Mouse (Mus musculus): ENCODE measurements around the gene H2al1m. TPM values are rescaled to one million over a fixed set of nuclear protein-coding genes. Genes with fewer than 3 reads are reported as not detected.
A peak's percentile ranks its signal among the peaks of the same experiment; 100 is the strongest.
"Not testable (repeated sequence)": the region's sequence is repeated elsewhere in the genome, so short reads cannot be mapped to it uniquely, and the experiment has no call there.

The H2al1m gene
- 0.25 and 0.67 TPM in 2 replicates for polyA plus RNA-seq (2012)

DNA sequence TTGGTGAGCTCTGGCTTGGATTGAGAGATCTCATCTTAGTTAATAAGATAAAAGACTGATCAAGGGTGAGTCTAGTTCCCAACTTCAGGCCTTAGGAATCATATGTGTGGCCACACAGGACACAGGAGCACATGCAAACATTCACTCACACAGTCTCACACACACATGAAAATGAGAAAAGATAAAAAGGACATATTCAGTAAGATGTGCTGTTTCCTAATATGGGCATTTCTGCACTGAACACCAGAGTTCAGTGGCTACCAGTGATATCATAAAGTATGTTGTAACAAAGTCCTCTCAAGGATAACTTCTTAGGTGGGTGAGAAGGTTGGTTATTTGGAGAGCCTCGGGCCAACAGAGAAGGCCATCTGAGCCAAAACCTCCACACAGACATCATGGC lies at the start of gene H2al1m:
Gene H2al1m, plus strand, starts transcription at position 301 of the 400 bp plus-strand sequence.
- H3K27me3 ChIP-seq (ENCODE audit: control insufficient read depth); H3K9me3 ChIP-seq (ENCODE audit: control insufficient read depth, low read length); H3K4me3 ChIP-seq (replicated peaks): not testable (repeated sequence)
- Histone ChIP-seq H3K4me1 (ENCODE audit: control insufficient read depth) (peaks cover 12% of the 10 kb centered on the region), H3K36me3 (ENCODE audit: control insufficient read depth) (peaks cover 55% of the 10 kb centered on the region)

DNA sequence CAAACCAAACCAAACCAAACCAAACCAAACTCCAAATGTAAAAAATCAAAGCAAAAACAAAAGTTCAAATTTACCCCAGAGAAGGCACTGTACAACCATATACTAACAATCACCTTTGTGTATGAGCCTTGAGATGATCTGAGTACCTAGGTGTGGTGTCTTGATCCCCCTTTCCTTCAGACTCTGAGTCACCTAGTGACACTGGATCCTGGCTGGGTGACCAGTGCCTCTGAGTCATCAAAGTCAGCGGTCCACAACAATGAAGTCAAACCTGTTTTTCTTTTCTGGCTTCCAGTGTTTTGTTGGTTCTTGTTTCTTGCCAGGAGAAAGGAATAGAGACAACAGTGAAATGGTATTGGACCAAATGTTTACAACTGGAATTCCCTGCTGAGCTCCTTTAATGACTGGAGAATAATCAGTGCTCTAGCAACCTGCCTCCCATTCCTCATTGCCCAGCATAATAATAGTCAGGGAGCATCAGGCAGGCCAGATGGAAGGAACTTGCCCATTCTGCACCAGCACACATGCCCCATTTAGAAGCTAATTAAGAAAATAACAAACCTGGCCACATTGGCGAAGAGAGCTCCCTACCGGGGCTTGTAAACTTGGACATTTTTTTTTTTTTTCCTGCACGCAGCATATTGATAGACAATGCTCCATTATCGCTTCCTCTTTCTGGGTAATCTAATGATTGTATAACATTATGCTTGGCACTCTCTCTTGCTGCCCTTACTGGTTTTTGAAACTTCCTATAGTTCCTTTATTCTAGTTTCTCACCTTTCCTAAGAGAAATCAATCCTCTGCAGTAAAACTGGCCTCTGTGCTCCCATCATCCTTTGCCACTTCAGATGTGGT lies 42.6 kb upstream of the H2al1m start:
- Histone ChIP-seq H3K27me3 (ENCODE audit: control insufficient read depth) (no peaks in the 10 kb centered on the region), H3K36me3 (ENCODE audit: control insufficient read depth) (peaks cover 9% of the 10 kb centered on the region), H3K4me3 (replicated peaks) (no peak overlapping the region), H3K9me3 (ENCODE audit: control insufficient read depth, low read length) (no peaks in the 10 kb centered on the region), H3K4me1 (ENCODE audit: control insufficient read depth) (peaks cover 43% of the 10 kb centered on the region)
- TF ChIP-seq TAL1 (IDR thresholded peaks at IDR 0.05; ENCODE audit: low read length), result no peak
- TF ChIP-seq GATA1 (IDR thresholded peaks at IDR 0.05; ENCODE audit: low read length), result no peak

DNA sequence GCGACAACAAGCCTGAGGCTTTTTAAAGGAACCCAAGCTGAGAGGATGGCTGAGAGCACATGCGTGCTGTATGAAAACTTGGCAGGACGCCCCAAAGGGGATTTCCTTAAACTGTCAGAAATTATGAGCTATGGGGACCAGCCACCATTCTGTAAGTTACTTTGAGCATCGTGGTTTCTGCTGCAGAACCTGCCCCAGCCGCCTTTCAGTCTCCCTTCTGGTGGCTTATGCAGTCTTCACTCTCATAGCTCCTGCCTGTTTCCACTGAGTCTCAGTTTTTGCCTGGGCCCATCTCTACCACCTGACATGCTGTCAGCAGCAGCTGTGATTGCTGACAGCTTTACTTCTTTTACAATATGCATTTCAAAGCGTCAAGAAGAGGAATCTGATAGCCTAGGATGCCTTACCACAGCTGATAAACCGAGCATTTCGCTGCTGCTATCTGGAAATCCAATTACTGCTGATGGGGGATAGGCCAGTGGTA lies 40.1 kb upstream of the H2al1m start:
- Histone ChIP-seq H3K4me3 (replicated peaks) (peak overlapping the region; percentile 11), H3K9me3 (ENCODE audit: control insufficient read depth, low read length) (no peaks in the 10 kb centered on the region), H3K27me3 (ENCODE audit: control insufficient read depth) (no peaks in the 10 kb centered on the region), H3K36me3 (ENCODE audit: control insufficient read depth) (peaks cover 23% of the 10 kb centered on the region), H3K4me1 (ENCODE audit: control insufficient read depth) (peaks cover 65% of the 10 kb centered on the region)
- TF ChIP-seq GATA1 (IDR thresholded peaks at IDR 0.05; ENCODE audit: low read length) (no peak), TAL1 (IDR thresholded peaks at IDR 0.05; ENCODE audit: low read length) (no peak)

DNA sequence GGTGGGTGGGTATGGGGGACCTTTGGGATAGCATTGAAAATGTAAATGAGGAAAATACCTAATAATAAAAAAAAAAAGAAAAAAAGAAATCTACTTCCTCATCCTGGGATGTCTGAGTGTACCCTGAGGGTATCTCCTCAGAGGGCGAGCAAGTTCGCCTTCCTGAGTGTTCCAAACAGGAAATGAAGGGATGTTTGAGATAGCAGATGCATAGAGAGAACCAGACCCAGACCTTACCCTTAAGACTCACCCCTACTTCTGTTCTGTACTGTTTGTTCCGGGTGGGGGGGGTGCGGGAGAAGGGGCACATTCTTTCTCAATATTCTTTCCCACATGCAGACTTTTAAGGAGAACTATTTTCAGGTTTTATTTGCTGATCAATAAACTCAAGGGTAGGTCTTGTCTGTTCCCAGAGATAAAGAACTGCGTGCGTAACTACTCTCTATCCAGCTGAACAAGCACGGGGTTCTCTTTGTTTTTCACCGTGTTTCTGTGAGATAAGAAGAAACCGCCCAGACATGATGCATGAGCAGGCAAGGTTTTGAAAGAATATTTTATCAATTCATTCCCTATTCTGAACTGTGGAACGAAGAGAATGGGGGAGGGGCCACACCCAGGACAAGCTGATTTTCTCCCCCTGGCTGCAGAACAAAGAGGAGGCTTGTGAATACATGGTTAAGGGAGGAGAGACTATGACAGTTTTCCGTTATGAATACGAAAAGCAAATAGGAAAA lies 38.8 kb upstream of the H2al1m start:
- no peaks in the 10 kb centered on the region for H3K9me3 ChIP-seq (ENCODE audit: control insufficient read depth, low read length)
- peaks cover 74% of the 10 kb centered on the region for H3K4me1 ChIP-seq (ENCODE audit: control insufficient read depth)
- peak overlapping the region; percentile 44 for H3K4me3 ChIP-seq (replicated peaks)
- peak; percentile 73 for TF ChIP-seq TAL1 (IDR thresholded peaks at IDR 0.05; ENCODE audit: low read length)
- peak; percentile 69 for TF ChIP-seq GATA1 (IDR thresholded peaks at IDR 0.05; ENCODE audit: low read length)
- H3K36me3 ChIP-seq (ENCODE audit: control insufficient read depth), result peaks cover 33% of the 10 kb centered on the region
- no peaks in the 10 kb centered on the region for H3K27me3 ChIP-seq (ENCODE audit: control insufficient read depth)

DNA sequence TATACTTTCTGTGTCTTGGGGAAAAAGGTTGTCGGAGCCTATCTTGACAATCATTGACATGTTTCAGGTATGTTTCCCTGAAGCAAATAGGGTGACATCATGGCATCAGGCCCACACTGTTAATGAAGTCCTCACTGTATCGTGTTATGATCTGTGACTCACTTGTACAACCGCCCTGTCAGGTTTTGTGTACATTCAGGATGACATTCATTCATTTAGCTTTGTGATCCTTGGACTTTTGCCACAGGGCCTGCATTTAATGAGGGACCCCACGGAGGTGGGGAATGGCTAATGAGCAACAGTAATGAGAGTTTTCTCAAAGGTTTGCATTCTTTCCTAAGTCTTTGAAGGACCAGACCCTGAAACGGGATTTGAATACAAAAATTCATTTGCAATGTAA lies 34.7 kb upstream of the H2al1m start:
- no peaks in the 10 kb centered on the region for H3K27me3 ChIP-seq (ENCODE audit: control insufficient read depth)
- no peak overlapping the region for H3K4me3 ChIP-seq (replicated peaks)
- peaks cover 68% of the 10 kb centered on the region for H3K4me1 ChIP-seq (ENCODE audit: control insufficient read depth)
- H3K9me3 ChIP-seq (ENCODE audit: control insufficient read depth, low read length), result no peaks in the 10 kb centered on the region
- TF ChIP-seq GATA1 (IDR thresholded peaks at IDR 0.05; ENCODE audit: low read length) (no peak), TAL1 (IDR thresholded peaks at IDR 0.05; ENCODE audit: low read length) (no peak)
- peaks cover 66% of the 10 kb centered on the region for H3K36me3 ChIP-seq (ENCODE audit: control insufficient read depth)

DNA sequence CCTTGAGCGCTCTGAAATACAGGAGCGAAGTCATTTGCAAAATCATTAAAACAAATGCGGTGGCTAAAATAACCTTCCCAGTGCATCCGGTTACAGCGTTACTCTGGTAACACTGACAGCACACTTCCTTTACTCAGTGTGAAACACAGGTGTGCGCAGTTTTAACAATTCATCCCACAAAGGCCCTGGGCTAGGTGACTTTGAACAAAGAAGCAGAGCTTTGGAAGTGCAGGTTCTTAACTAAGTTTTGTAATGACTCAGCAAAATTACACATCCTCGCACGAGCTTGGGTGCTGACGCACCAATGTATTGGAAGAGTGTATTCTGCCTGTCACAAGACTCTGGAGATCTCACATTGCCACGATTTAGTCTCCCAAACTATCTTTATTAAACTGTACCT lies 29.6 kb upstream of the H2al1m start:
- peaks cover 67% of the 10 kb centered on the region for H3K4me1 ChIP-seq (ENCODE audit: control insufficient read depth)
- peak overlapping the region; percentile 67 for H3K4me3 ChIP-seq (replicated peaks)
- H3K9me3 ChIP-seq (ENCODE audit: control insufficient read depth, low read length), result no peaks in the 10 kb centered on the region
- H3K36me3 ChIP-seq (ENCODE audit: control insufficient read depth), result peaks cover 57% of the 10 kb centered on the region
- TF ChIP-seq TAL1 (IDR thresholded peaks at IDR 0.05; ENCODE audit: low read length) (no peak), GATA1 (IDR thresholded peaks at IDR 0.05; ENCODE audit: low read length) (no peak)
- no peaks in the 10 kb centered on the region for H3K27me3 ChIP-seq (ENCODE audit: control insufficient read depth)

DNA sequence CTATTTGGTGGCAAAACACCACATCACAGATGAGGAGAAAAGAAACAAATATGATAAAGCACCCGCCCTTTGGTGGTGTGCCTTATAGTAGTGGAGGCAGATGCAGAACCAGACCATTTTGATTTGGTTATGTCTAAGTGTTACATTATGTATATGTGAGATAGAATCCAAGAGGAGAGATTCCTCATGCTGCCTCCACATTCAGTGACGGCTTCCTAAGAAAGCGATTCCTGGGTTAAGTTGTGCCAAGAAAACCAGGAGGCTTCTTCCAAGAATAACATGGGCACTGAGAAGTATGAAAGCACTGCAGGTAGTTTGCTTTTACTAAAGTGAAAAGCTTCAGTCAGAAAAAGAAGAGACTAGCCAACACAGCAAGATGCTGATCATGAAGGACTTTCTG lies 28.7 kb upstream of the H2al1m start:
- no peak for TF ChIP-seq GATA1 (IDR thresholded peaks at IDR 0.05; ENCODE audit: low read length)
- no peak for TF ChIP-seq TAL1 (IDR thresholded peaks at IDR 0.05; ENCODE audit: low read length)
- H3K4me3 ChIP-seq (replicated peaks), result peak overlapping the region; percentile 67

DNA sequence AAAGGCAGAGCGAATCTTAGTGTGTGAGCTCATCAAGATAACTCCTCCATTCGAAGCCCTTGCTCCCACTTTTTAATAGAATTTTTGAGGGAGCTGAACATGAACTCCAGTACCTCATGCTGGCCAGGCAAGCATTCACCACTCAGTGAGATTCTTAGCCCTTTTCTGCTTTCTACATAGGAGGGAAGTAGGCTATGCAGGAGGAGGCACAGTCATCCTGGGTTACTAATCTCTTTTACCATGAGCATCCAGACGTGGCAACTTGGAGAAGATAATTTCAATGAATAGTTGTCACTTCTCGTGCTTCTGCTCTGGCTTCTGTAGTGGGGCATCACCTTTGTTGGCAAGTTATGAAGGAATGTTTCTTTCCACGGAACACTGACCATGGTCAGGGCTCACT lies 26.8 kb upstream of the H2al1m start, which contains the start of gene Gm14862:
Gene Gm14862, minus strand, starts transcription at position 134 of the 400 bp plus-strand sequence.
- no peaks in the 10 kb centered on the region for H3K27me3 ChIP-seq (ENCODE audit: control insufficient read depth)
- peak; percentile 58 for TF ChIP-seq TAL1 (IDR thresholded peaks at IDR 0.05; ENCODE audit: low read length)
- peak; percentile 56 for TF ChIP-seq GATA1 (IDR thresholded peaks at IDR 0.05; ENCODE audit: low read length)
- H3K4me1 ChIP-seq (ENCODE audit: control insufficient read depth), result peaks cover 64% of the 10 kb centered on the region
- H3K4me3 ChIP-seq (replicated peaks), result peak within 1 kb of the TSS; percentile 67
- peaks cover 32% of the 10 kb centered on the region for H3K36me3 ChIP-seq (ENCODE audit: control insufficient read depth)
- H3K9me3 ChIP-seq (ENCODE audit: control insufficient read depth, low read length), result no peaks in the 10 kb centered on the region

More for the DNA sequence above, 28.7 kb upstream of the H2al1m start:
- Histone ChIP-seq H3K4me1 (ENCODE audit: control insufficient read depth) (peaks cover 63% of the 10 kb centered on the region), H3K27me3 (ENCODE audit: control insufficient read depth) (no peaks in the 10 kb centered on the region), H3K36me3 (ENCODE audit: control insufficient read depth) (peaks cover 48% of the 10 kb centered on the region), H3K9me3 (ENCODE audit: control insufficient read depth, low read length) (no peaks in the 10 kb centered on the region)

DNA sequence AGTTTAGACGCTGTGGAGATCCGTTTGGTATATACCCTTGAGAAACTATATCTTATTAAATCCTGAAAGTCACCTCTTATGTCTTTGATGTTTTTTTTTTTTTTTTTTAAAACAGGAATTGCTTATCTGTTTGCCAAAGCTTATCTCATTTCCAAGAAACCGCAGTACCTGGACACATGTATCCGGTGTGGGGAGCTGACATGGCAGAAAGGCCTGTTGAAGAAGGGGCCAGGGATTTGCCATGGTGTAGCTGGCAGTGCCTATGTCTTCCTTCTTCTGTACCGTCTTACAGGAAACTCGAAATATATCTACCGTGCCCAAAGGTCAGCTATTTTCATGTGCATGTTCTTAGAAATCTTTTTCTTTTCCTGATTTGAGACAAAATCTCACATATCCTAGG lies 25.7 kb upstream of the H2al1m start:
- TF ChIP-seq GATA1 (IDR thresholded peaks at IDR 0.05; ENCODE audit: low read length) (no peak), TAL1 (IDR thresholded peaks at IDR 0.05; ENCODE audit: low read length) (no peak)
- Histone ChIP-seq H3K27me3 (ENCODE audit: control insufficient read depth) (no peaks in the 10 kb centered on the region), H3K4me3 (replicated peaks) (peak overlapping the region; percentile 8), H3K36me3 (ENCODE audit: control insufficient read depth) (peaks cover 22% of the 10 kb centered on the region), H3K9me3 (ENCODE audit: control insufficient read depth, low read length) (no peaks in the 10 kb centered on the region), H3K4me1 (ENCODE audit: control insufficient read depth) (peaks cover 61% of the 10 kb centered on the region)

All from erythroblast, embryonic 14.5 days (primary cell).